Mouse (Mus musculus) T-helper 2 cell (primary cell): Measurements from ENCODE around the gene Ubqln5.

Source experiments
- in situ Hi-C: fragments of 300-600 bp; cut with MboI, MseI; formaldehyde crosslinking; loops from one replicate; pipeline ENCODE4 v1.15.1; 2025; ENCODE audit warnings: high pct_unique_total_duplicates

Gene Ubqln5

GRCm38 (mm10) chr7:104129726-104130125 lies at the start of gene Ubqln5:
Ubqln5 (minus strand) TSS chr7:104129826.
- in situ Hi-C loops = no loop called here

GRCm38 (mm10) chr7:104179074-104179473 lies 49.4 kb upstream of the Ubqln5 start:
- in situ Hi-C loops = loop anchor here (25.0 kb wide), 1 partner anchor 1308 kb away; the partner anchor contains the start of gene Cavin3

- in situ Hi-C loops = loop anchor here (25.0 kb wide), 1 partner anchor 1309 kb away; the partner anchor contains the start of gene Cavin3
These were observed 48.9 kb upstream of the Ubqln5 start for GRCm38 (mm10) chr7:104178422-104179054.

- in situ Hi-C loops = loop anchor here (25.0 kb wide), 1 partner anchor 1312 kb away; the partner anchor contains the start of gene Cavin3
These were observed 45.5 kb upstream of the Ubqln5 start for GRCm38 (mm10) chr7:104175085-104175484.

- in situ Hi-C loops = no loop called here
These were observed 40.1 kb upstream of the Ubqln5 start for GRCm38 (mm10) chr7:104169634-104170204.

- in situ Hi-C loops = no loop called here
These were observed 37.5 kb upstream of the Ubqln5 start for GRCm38 (mm10) chr7:104167105-104167504.

GRCm38 (mm10) chr7:104150456-104150855 lies 20.8 kb upstream of the Ubqln5 start, which contains the start of gene Ubqlnl:
Ubqlnl (minus strand) TSS chr7:104150556.
- in situ Hi-C loops = no loop called here

GRCm38 (mm10) chr7:104143179-104143578 lies 13.6 kb upstream of the Ubqln5 start, which contains the start of gene Ubqln3:
Ubqln3 (minus strand) TSS chr7:104143279.
- in situ Hi-C loops = no loop called here

- in situ Hi-C loops = no loop called here
These were observed 7.7 kb upstream of the Ubqln5 start, which contains the start of gene Olfr643 for GRCm38 (mm10) chr7:104137305-104137704. Olfr643 (minus strand) TSS chr7:104137405.

GRCm38 (mm10) chr7:104104757-104104972 lies 25.0 kb downstream of the Ubqln5 start, which contains the start of gene Olfr646:
Olfr646 (plus strand) TSS chr7:104104873.
- in situ Hi-C loops = no loop called here

- in situ Hi-C loops = no loop called here
These were observed 25.5 kb downstream of the Ubqln5 start for GRCm38 (mm10) chr7:104103913-104104756.

GRCm38 (mm10) chr7:104085365-104085764 lies 44.3 kb downstream of the Ubqln5 start, which contains the start of gene Olfr645:
Olfr645 (minus strand) TSS chr7:104085465.
- in situ Hi-C loops = no loop called here
